Mouse (Mus musculus): ENCODE results near the gene Cyp4f15.
"Not testable (repeated sequence)": the region's sequence is repeated elsewhere in the genome, so short reads cannot be mapped to it uniquely, and the experiment has no call there.

Cyp4f15 gene

GRCm38 (mm10) chr17:32685048-32685750 is at the start of gene Cyp4f15:
Gene Cyp4f15 (plus strand): TSS chr17:32685627.
- DNase-seq (ENCODE audit: low spot score in 2 of 2) = peak; percentile 36 to 70

- DNase-seq (ENCODE audit: low spot score in 2 of 2) = no peak
Observed at GRCm38 (mm10) chr17:32636341-32636740, 49.1 kb upstream of the Cyp4f15 start.

- DNase-seq (ENCODE audit: low spot score in 2 of 2) = no peak
Observed at GRCm38 (mm10) chr17:32637151-32637550, 48.3 kb upstream of the Cyp4f15 start.

- DNase-seq (ENCODE audit: low spot score in 2 of 2) = no peak
Observed at GRCm38 (mm10) chr17:32646631-32647030, 38.8 kb upstream of the Cyp4f15 start.

GRCm38 (mm10) chr17:32653860-32654259 is 31.6 kb upstream of the Cyp4f15 start:
- DNase-seq (ENCODE audit: low spot score in 2 of 2) = no peak

GRCm38 (mm10) chr17:32657041-32657440 is 28.4 kb upstream of the Cyp4f15 start:
- DNase-seq (ENCODE audit: low spot score in 2 of 2) = no peak

- no peak for DNase-seq (ENCODE audit: low spot score in 2 of 2)
Observed at GRCm38 (mm10) chr17:32658246-32658645, 27.2 kb upstream of the Cyp4f15 start.

GRCm38 (mm10) chr17:32658712-32659111 is 26.7 kb upstream of the Cyp4f15 start, which contains the start of gene Cyp4f40:
Gene Cyp4f40 (plus strand): TSS chr17:32658900.
- DNase-seq (ENCODE audit: low spot score in 2 of 2) = peak in 1 of 2 experiments; percentile 6

GRCm38 (mm10) chr17:32673976-32674375 is 11.5 kb upstream of the Cyp4f15 start:
- no peak for DNase-seq (ENCODE audit: low spot score in 2 of 2)

- DNase-seq (ENCODE audit: low spot score in 2 of 2) = no peak
Observed at GRCm38 (mm10) chr17:32676040-32676635, 9.3 kb upstream of the Cyp4f15 start.

GRCm38 (mm10) chr17:32680404-32680803 is 5.0 kb upstream of the Cyp4f15 start:
- peak in 1 of 2 experiments; percentile 41 for DNase-seq (ENCODE audit: low spot score in 2 of 2)

- DNase-seq (ENCODE audit: low spot score in 2 of 2) = no peak
Observed at GRCm38 (mm10) chr17:32686722-32687121, 1.3 kb downstream of the Cyp4f15 start.

- DNase-seq (ENCODE audit: low spot score in 2 of 2) = no peak
Observed at GRCm38 (mm10) chr17:32690959-32691358, 5.5 kb downstream of the Cyp4f15 start.

- DNase-seq (ENCODE audit: low spot score in 2 of 2) = no peak
Observed at GRCm38 (mm10) chr17:32702826-32703225, 17.4 kb downstream of the Cyp4f15 start.

- DNase-seq (ENCODE audit: low spot score in 2 of 2) = not testable (repeated sequence)
Observed at GRCm38 (mm10) chr17:32710541-32710940, 25.1 kb downstream of the Cyp4f15 start.

GRCm38 (mm10) chr17:32722151-32722550 is 36.7 kb downstream of the Cyp4f15 start:
- not testable (repeated sequence) for DNase-seq (ENCODE audit: low spot score in 2 of 2)

GRCm38 (mm10) chr17:32722771-32723170 is 37.3 kb downstream of the Cyp4f15 start:
- no peak for DNase-seq (ENCODE audit: low spot score in 2 of 2)

GRCm38 (mm10) chr17:32726360-32726759 is 40.9 kb downstream of the Cyp4f15 start:
- DNase-seq (ENCODE audit: low spot score in 2 of 2) = not testable (repeated sequence)

GRCm38 (mm10) chr17:32729029-32729428 is 43.6 kb downstream of the Cyp4f15 start:
- DNase-seq (ENCODE audit: low spot score in 2 of 2) = no peak

GRCm38 (mm10) chr17:32738406-32738805 is 53.0 kb downstream of the Cyp4f15 start:
- no peak for DNase-seq (ENCODE audit: low spot score in 2 of 2)

GRCm38 (mm10) chr17:32741057-32741456 is 55.6 kb downstream of the Cyp4f15 start:
- DNase-seq (ENCODE audit: low spot score in 2 of 2) = no peak

- no peak for DNase-seq (ENCODE audit: low spot score in 2 of 2)
Observed at GRCm38 (mm10) chr17:32750611-32751010, 65.2 kb downstream of the Cyp4f15 start.

Measured in frontal cortex, postnatal 14 days (tissue).